ENCODE assay signal across 8 mouse cellular contexts in genomic region chr1:35875210-35875811, GRCm38 (mm10).
DNase-seq lines count a peak whose midpoint lies in the region; ATAC-seq and TF ChIP-seq lines count a peak whose summit lies in the region.

No protein-coding gene starts in this region.

- WGBS in hindbrain, postnatal 0 days, result 48% methylated on average over 11 of the region's 11 CpGs
- 71% methylated on average over 11 of the region's 11 CpGs for WGBS in hindbrain, embryonic 12.5 days
- WGBS in cerebellum, adult 2 months, result 62% methylated on average over 11 of the region's 11 CpGs
- WGBS in heart, embryonic 14.5 days, result 50% methylated on average over 11 of the region's 11 CpGs
- WGBS in lung, postnatal 0 days, result 14% methylated on average over 11 of the region's 11 CpGs

- TF ChIP-seq POLR2A in cerebellum, adult 2 months (IDR thresholded peaks at IDR 0.05; ENCODE audit: borderline replicate concordance, insufficient read depth, low read length), result no peak

- DNase-seq in hindbrain, postnatal 0 days (ENCODE audit: low spot score), result peak; percentile 42
- DNase-seq in cerebellum, adult 2 months, result peak; percentile 39 to 46
- peak; percentile 52 for DNase-seq in lung, postnatal 0 days (ENCODE audit: low spot score)
- DNase-seq in left cerebral cortex, adult 9 months (ENCODE audit: low spot score in 2 of 2), result no peak

- peaks cover 4% of the 10 kb centered on the region; the same call in 1 of the 2 replicates for H3K4me1 ChIP-seq in hindbrain, postnatal 0 days (ENCODE audit: insufficient read depth, low read length)
- peaks cover 11% of the 10 kb centered on the region for H3K4me1 ChIP-seq in hindbrain, embryonic 12.5 days
- H3K4me1 ChIP-seq in cerebellum, adult 2 months (ENCODE audit: control insufficient read depth, insufficient read depth, low read length), result peaks cover 34% of the 10 kb centered on the region
- peaks cover 24 to 28% of the 10 kb centered on the region in 2 experiments for H3K4me1 ChIP-seq in heart, embryonic 14.5 days (ENCODE audit: control insufficient read depth in 2 of 2, insufficient read depth in 2 of 2, low read length in 2 of 2)
- peaks cover 8% of the 10 kb centered on the region; the same call in 1 of the 2 replicates for H3K4me1 ChIP-seq in lung, postnatal 0 days (ENCODE audit: insufficient read depth, low read depth, low read length)

- no peaks in the 10 kb centered on the region for H3K27me3 ChIP-seq in hindbrain, postnatal 0 days (ENCODE audit: insufficient read depth, low read length)
- no peaks in the 10 kb centered on the region for H3K27me3 ChIP-seq in hindbrain, embryonic 12.5 days
- H3K27me3 ChIP-seq in cerebellum, adult 2 months (ENCODE audit: control insufficient read depth, insufficient read depth, low read length), result no peaks in the 10 kb centered on the region
- H3K27me3 ChIP-seq in heart, embryonic 14.5 days (ENCODE audit: control insufficient read depth, insufficient read depth, low read length), result no peaks in the 10 kb centered on the region
- H3K27me3 ChIP-seq in lung, postnatal 0 days (replicated peaks; ENCODE audit: insufficient read depth, low read length), result no peaks in the 10 kb centered on the region

- TF ChIP-seq EP300 in lung, postnatal 0 days (IDR thresholded peaks at IDR 0.05), result no peak

- H3K9ac ChIP-seq in hindbrain, postnatal 0 days (replicated peaks; ENCODE audit: low read length), result no peak overlapping the region
- H3K9ac ChIP-seq in hindbrain, embryonic 12.5 days, result no peak overlapping the region
- 0 out of 2 replicates have a peak overlapping the region, but pooled peaks have one; percentile 16 for H3K9ac ChIP-seq in heart, embryonic 14.5 days (ENCODE audit: low read length)
- no peak overlapping the region for H3K9ac ChIP-seq in lung, postnatal 0 days (replicated peaks; ENCODE audit: low read depth)

- H3K36me3 ChIP-seq in hindbrain, postnatal 0 days (ENCODE audit: insufficient read depth, low read length), result no peaks in the 10 kb centered on the region
- H3K36me3 ChIP-seq in hindbrain, embryonic 12.5 days, result no peaks in the 10 kb centered on the region
- no peaks in the 10 kb centered on the region for H3K36me3 ChIP-seq in heart, embryonic 14.5 days (ENCODE audit: control insufficient read depth, insufficient read depth, low read length)
- H3K36me3 ChIP-seq in lung, postnatal 0 days (ENCODE audit: insufficient read depth, low read length), result no peaks in the 10 kb centered on the region

- H3K9me3 ChIP-seq in hindbrain, postnatal 0 days (ENCODE audit: low read length), result no peaks in the 10 kb centered on the region
- no peaks in the 10 kb centered on the region for H3K9me3 ChIP-seq in hindbrain, embryonic 12.5 days (replicated peaks)
- no peaks in the 10 kb centered on the region for H3K9me3 ChIP-seq in heart, embryonic 14.5 days (ENCODE audit: control insufficient read depth, low read length)
- no peaks in the 10 kb centered on the region for H3K9me3 ChIP-seq in lung, postnatal 0 days (ENCODE audit: low read length)

- H3K27ac ChIP-seq in hindbrain, postnatal 0 days, result no peak overlapping the region
- H3K27ac ChIP-seq in hindbrain, embryonic 12.5 days, result no peak overlapping the region
- H3K27ac ChIP-seq in cerebellum, adult 2 months (ENCODE audit: insufficient read depth, low read length), result no peak overlapping the region
- H3K27ac ChIP-seq in heart, embryonic 14.5 days (replicated peaks in 1 of 2; ENCODE audit: control insufficient read depth in 1 of 2, insufficient read depth in 1 of 2, low read depth in 2 of 2, low read length in 2 of 2), result peak overlapping the region in 1 of 2 experiments; percentile 35; a peak in 2 of 4 replicates
- no peak overlapping the region for H3K27ac ChIP-seq in lung, postnatal 0 days (ENCODE audit: low read length)

- TF ChIP-seq CTCF in hindbrain, postnatal 0 days (IDR thresholded peaks at IDR 0.05; ENCODE audit: low read depth), result no peak
- no peak for TF ChIP-seq CTCF in cerebellum, adult 2 months (IDR thresholded peaks at IDR 0.05; ENCODE audit: borderline replicate concordance, insufficient read depth, low read depth, low read length)
- TF ChIP-seq CTCF in lung, postnatal 0 days (IDR thresholded peaks at IDR 0.05), result no peak

- no peak for ATAC-seq in hindbrain, postnatal 0 days
- no peak; the same call in 1 of the 2 replicates for ATAC-seq in hindbrain, embryonic 12.5 days (ENCODE audit: low FRiP score)
- no peak for ATAC-seq in heart, embryonic 14.5 days (ENCODE audit: insufficient number of reproducible peaks, insufficient read depth, low FRiP score, low read depth)
- no peak for ATAC-seq in lung, postnatal 0 days
- no peak for ATAC-seq in frontal cortex, adult (ENCODE audit: low TSS enrichment)
- ATAC-seq in erythroblast, adult 5-6 weeks (replicated peaks; ENCODE audit: low FRiP score, poor library complexity, severe bottlenecking), result no peak

- H3K4me3 ChIP-seq in hindbrain, postnatal 0 days (ENCODE audit: low read length), result no peak overlapping the region
- H3K4me3 ChIP-seq in hindbrain, embryonic 12.5 days, result no peak overlapping the region
- H3K4me3 ChIP-seq in cerebellum, adult 2 months (replicated peaks; ENCODE audit: insufficient read depth, low read depth, low read length), result no peak overlapping the region
- no peak overlapping the region for H3K4me3 ChIP-seq in heart, embryonic 14.5 days (ENCODE audit: control insufficient read depth in 1 of 2, insufficient read depth in 1 of 2, low read depth in 1 of 2, low read length in 2 of 2)
- no peak overlapping the region for H3K4me3 ChIP-seq in lung, postnatal 0 days (ENCODE audit: low read depth, low read length)

- no peak overlapping the region for H3K4me2 ChIP-seq in hindbrain, postnatal 0 days (ENCODE audit: low read depth, low read length)
- no peak overlapping the region for H3K4me2 ChIP-seq in hindbrain, embryonic 12.5 days (replicated peaks)
- H3K4me2 ChIP-seq in heart, embryonic 14.5 days (ENCODE audit: low read length), result no peak overlapping the region
- H3K4me2 ChIP-seq in lung, postnatal 0 days (replicated peaks; ENCODE audit: low read depth, low read length), result no peak overlapping the region

Comparison
In these comparisons a context has a peak if more than half of its experiments do, and no peak if none do; other contexts are left out.
1. DNase-seq: peak in hindbrain, postnatal 0 days (single experiment), cerebellum, adult 2 months (2 of 2) and lung, postnatal 0 days (single experiment); none in left cerebral cortex, adult 9 months (0 of 2).